Mouse (Mus musculus): ENCODE measurements around the gene Anpep.

DNA sequence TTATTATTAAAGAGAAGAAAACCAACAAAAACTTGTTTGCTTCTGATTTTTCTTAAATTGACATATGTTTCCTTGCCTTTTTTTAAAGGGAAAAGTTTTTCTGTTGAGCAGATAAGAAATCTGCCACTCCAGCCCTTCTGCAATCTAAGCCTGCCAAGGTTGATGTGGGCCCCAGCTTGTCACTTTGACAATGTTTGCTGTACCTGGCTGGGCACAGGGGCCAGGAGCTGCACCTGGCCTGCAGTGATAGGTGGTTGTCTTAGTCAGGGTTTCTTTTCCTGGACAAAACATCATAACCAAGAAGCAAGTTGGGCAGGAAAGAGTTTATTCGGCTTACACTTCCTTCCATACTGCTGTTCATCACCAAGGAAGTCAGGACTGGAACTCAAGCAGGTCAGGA is 47.5 kb downstream of the Anpep start:
- no peak for TF ChIP-seq CTCF (IDR thresholded peaks at IDR 0.05; ENCODE audit: low read depth, low read length)
- TF ChIP-seq POLR2A (IDR thresholded peaks at IDR 0.05; ENCODE audit: borderline replicate concordance, low read depth, low read length), result no peak

Data from bone marrow macrophage, adult 2 months (primary cell).